28 mouse cellular contexts compared by ENCODE assay signal in the genomic region with DNA sequence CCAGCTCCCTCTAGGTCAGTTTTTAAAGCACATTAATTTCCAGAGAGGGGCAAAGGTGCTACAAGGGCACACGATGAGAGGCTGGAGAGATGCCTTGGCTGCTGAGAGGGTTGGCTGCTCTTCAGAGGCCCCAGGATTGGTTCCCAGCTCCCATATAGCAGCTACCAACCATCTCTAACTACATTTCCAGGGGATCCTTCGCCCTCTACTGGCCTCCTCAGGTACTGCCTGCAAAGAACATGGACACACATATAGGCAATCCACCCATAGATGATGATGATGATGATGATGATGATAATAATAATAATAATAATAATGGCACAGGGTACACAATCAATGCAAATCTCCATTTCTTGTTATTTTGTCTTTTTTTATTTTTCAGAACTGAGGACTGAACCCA. TPM values are rescaled to one million over a fixed set of nuclear protein-coding genes. Genes with fewer than 3 reads are reported as not detected.
DNase-seq lines count a peak whose midpoint lies in the region; ATAC-seq and TF ChIP-seq lines count a peak whose summit lies in the region.
"Had no signal": no experiment of that assay in that cellular context is flagged by ENCODE, and none has a peak within 500 bp of the region (broad histone marks: within the 10 kb centered on the region; RNA-seq: fewer than 3 reads in every experiment).

No protein-coding gene starts in this region.

- no peaks in the 10 kb centered on the region for H3K27me3 ChIP-seq in intestine, postnatal 0 days (replicated peaks; ENCODE audit: control insufficient read depth, insufficient read depth, low read length)
- H3K27me3 ChIP-seq in intestine, embryonic 15.5 days (replicated peaks) = no peaks in the 10 kb centered on the region
- no peaks in the 10 kb centered on the region for H3K27me3 ChIP-seq in midbrain, postnatal 0 days (ENCODE audit: insufficient read depth, low read length)
- no peaks in the 10 kb centered on the region for H3K27me3 ChIP-seq in midbrain, embryonic 10.5 days (ENCODE audit: low read depth, poor library complexity, severe bottlenecking)
- H3K27me3 ChIP-seq in G1E (ENCODE audit: insufficient read depth, low read length) = peaks cover 8% of the 10 kb centered on the region
- no peaks in the 10 kb centered on the region for H3K27me3 ChIP-seq in small intestine, adult 2 months (ENCODE audit: control insufficient read depth, insufficient read depth, low read length)
- H3K27me3 ChIP-seq: embryonic facial prominence, embryonic 15.5 days; heart, embryonic 15.5 days; neural tube, embryonic 12.5 days had no signal

- no peaks in the 10 kb centered on the region for H3K9me3 ChIP-seq in intestine, postnatal 0 days (ENCODE audit: control insufficient read depth)
- H3K9me3 ChIP-seq in intestine, embryonic 15.5 days = no peaks in the 10 kb centered on the region
- H3K9me3 ChIP-seq in midbrain, postnatal 0 days (ENCODE audit: low read length) = no peaks in the 10 kb centered on the region
- H3K9me3 ChIP-seq in midbrain, embryonic 10.5 days (replicated peaks) = peaks cover 6% of the 10 kb centered on the region
- peaks cover 4% of the 10 kb centered on the region for H3K9me3 ChIP-seq in G1E (replicated peaks)
- H3K9me3 ChIP-seq: heart, embryonic 15.5 days had no signal

- no peaks in the 10 kb centered on the region for H3K36me3 ChIP-seq in intestine, postnatal 0 days (ENCODE audit: control insufficient read depth, insufficient read depth)
- H3K36me3 ChIP-seq in intestine, embryonic 15.5 days = no peaks in the 10 kb centered on the region
- no peaks in the 10 kb centered on the region for H3K36me3 ChIP-seq in midbrain, postnatal 0 days (ENCODE audit: insufficient read depth, low read length)
- no peaks in the 10 kb centered on the region for H3K36me3 ChIP-seq in midbrain, embryonic 10.5 days
- H3K36me3 ChIP-seq in G1E (replicated peaks) = no peaks in the 10 kb centered on the region
- H3K36me3 ChIP-seq in small intestine, adult 2 months (ENCODE audit: control insufficient read depth, insufficient read depth, low read length) = no peaks in the 10 kb centered on the region
- H3K36me3 ChIP-seq: embryonic facial prominence, embryonic 15.5 days; heart, embryonic 15.5 days; hindbrain, embryonic 12.5 days; neural tube, embryonic 12.5 days had no signal

- no peak for ATAC-seq in intestine, postnatal 0 days
- no peak for ATAC-seq in intestine, embryonic 15.5 days
- ATAC-seq in midbrain, postnatal 0 days (ENCODE audit: low FRiP score) = no peak
- no peak for ATAC-seq in G1E (ENCODE audit: extremely low read depth, insufficient number of reproducible peaks, low FRiP score, poor library complexity, severe bottlenecking)
- ATAC-seq: activated CD4-positive, CD25-positive, alpha-beta regulatory T cell, adult 4 months had no signal

- no peak overlapping the region for H3K4me3 ChIP-seq in intestine, postnatal 0 days (ENCODE audit: low read depth, low read length)
- no peak overlapping the region for H3K4me3 ChIP-seq in intestine, embryonic 15.5 days (replicated peaks)
- no peak overlapping the region for H3K4me3 ChIP-seq in midbrain, postnatal 0 days (ENCODE audit: low read depth, low read length)
- no peak overlapping the region for H3K4me3 ChIP-seq in midbrain, embryonic 10.5 days
- H3K4me3 ChIP-seq in G1E (ENCODE audit: low read depth, low read length) = no peak overlapping the region
- no peak overlapping the region for H3K4me3 ChIP-seq in small intestine, adult 2 months (ENCODE audit: low read depth, low read length)
- H3K4me3 ChIP-seq: embryonic facial prominence, embryonic 15.5 days; forebrain, embryonic 10.5 days; heart, embryonic 15.5 days; hindbrain, embryonic 12.5 days; neural tube, embryonic 12.5 days had no signal

- H3K4me1 ChIP-seq in intestine, postnatal 0 days (replicated peaks; ENCODE audit: control insufficient read depth, insufficient read depth, low read length) = peaks cover 6% of the 10 kb centered on the region
- peaks cover 10% of the 10 kb centered on the region for H3K4me1 ChIP-seq in intestine, embryonic 15.5 days (replicated peaks)
- H3K4me1 ChIP-seq in midbrain, postnatal 0 days (ENCODE audit: insufficient read depth, low read length) = peaks cover 3% of the 10 kb centered on the region; the same call in 1 of the 2 replicates
- peaks cover 12% of the 10 kb centered on the region for H3K4me1 ChIP-seq in midbrain, embryonic 10.5 days
- H3K4me1 ChIP-seq in G1E (ENCODE audit: insufficient read depth, low read depth, low read length) = no peaks in the 10 kb centered on the region
- H3K4me1 ChIP-seq in small intestine, adult 2 months (ENCODE audit: control insufficient read depth, insufficient read depth, insufficient read length, low read length) = no peaks in the 10 kb centered on the region; the same call in 1 of the 2 replicates

- DNase-seq in midbrain, postnatal 0 days (ENCODE audit: low spot score) = no peak
- DNase-seq in midbrain, embryonic 10.5 days (ENCODE audit: low spot score) = no peak
- DNase-seq in G1E (ENCODE audit: low spot score) = no peak
- DNase-seq in heart, postnatal 4 days = no peak
- no peak for DNase-seq in left cerebral cortex, postnatal 4 days
- DNase-seq: adrenal gland, postnatal 10 days; cerebellum, adult 11-12 months; cerebellum, postnatal 25 days; embryo, embryonic 11 days; gastrocnemius, postnatal 10 days; heart, adult 18-20 months; lung, adult 18-20 months; thymus, postnatal 36 days had no signal

- peak; percentile 41 for TF ChIP-seq CTCF in intestine, postnatal 0 days (IDR thresholded peaks at IDR 0.05; ENCODE audit: low read depth)
- TF ChIP-seq CTCF in midbrain, postnatal 0 days (IDR thresholded peaks at IDR 0.05) = peak; percentile 24
- peak; percentile 50 for TF ChIP-seq CTCF in G1E (IDR thresholded peaks at IDR 0.05; ENCODE audit: low read depth, low read length)
- TF ChIP-seq CTCF in small intestine, adult 2 months (IDR thresholded peaks at IDR 0.05; ENCODE audit: extremely low read depth, insufficient read length, insufficient replicate concordance, low read depth, low read length) = 0 out of 2 replicates have a peak, but pooled peaks have one; percentile 9

- H3K4me2 ChIP-seq in intestine, postnatal 0 days (replicated peaks; ENCODE audit: low read depth) = no peak overlapping the region
- no peak overlapping the region for H3K4me2 ChIP-seq in intestine, embryonic 15.5 days (replicated peaks)
- H3K4me2 ChIP-seq in midbrain, postnatal 0 days (ENCODE audit: low read depth, low read length, poor library complexity, severe bottlenecking) = no peak overlapping the region
- H3K4me2 ChIP-seq: embryonic facial prominence, embryonic 15.5 days; heart, embryonic 15.5 days; hindbrain, embryonic 12.5 days; midbrain, embryonic 11.5 days; neural tube, embryonic 12.5 days had no signal

- TF ChIP-seq POLR2A in small intestine, adult 2 months (IDR thresholded peaks at IDR 0.05; ENCODE audit: low read depth, low read length) = no peak

- no peak overlapping the region for H3K9ac ChIP-seq in intestine, postnatal 0 days (ENCODE audit: low read depth, low read length)
- no peak overlapping the region for H3K9ac ChIP-seq in intestine, embryonic 15.5 days
- no peak overlapping the region for H3K9ac ChIP-seq in midbrain, postnatal 0 days (replicated peaks; ENCODE audit: low read length, poor library complexity, severe bottlenecking)
- H3K9ac ChIP-seq: embryonic facial prominence, embryonic 15.5 days; heart, embryonic 15.5 days; hindbrain, embryonic 12.5 days; neural tube, embryonic 12.5 days had no signal

- WGBS in intestine, postnatal 0 days = 62% methylated on average over 2 of the region's 2 CpGs
- 66% methylated on average over 2 of the region's 2 CpGs for WGBS in intestine, embryonic 15.5 days
- 61% methylated on average over 2 of the region's 2 CpGs for WGBS in midbrain, postnatal 0 days
- WGBS in midbrain, embryonic 10.5 days = 70% methylated on average over 2 of the region's 2 CpGs
- 62% methylated on average over 2 of the region's 2 CpGs for WGBS in small intestine, adult 2 months

- no peak overlapping the region for H3K27ac ChIP-seq in intestine, postnatal 0 days (ENCODE audit: low read depth, low read length)
- H3K27ac ChIP-seq in intestine, embryonic 15.5 days = no peak overlapping the region
- H3K27ac ChIP-seq in midbrain, postnatal 0 days (ENCODE audit: low read depth, low read length) = no peak overlapping the region
- H3K27ac ChIP-seq in midbrain, embryonic 10.5 days (replicated peaks) = no peak overlapping the region
- H3K27ac ChIP-seq in small intestine, adult 2 months (ENCODE audit: insufficient read depth, low read depth, low read length) = no peak overlapping the region
- H3K27ac ChIP-seq: embryonic facial prominence, embryonic 15.5 days; forebrain, embryonic 10.5 days; heart, embryonic 15.5 days; hindbrain, embryonic 12.5 days; macrophage; neural tube, embryonic 12.5 days had no signal

- intact Hi-C loops in left cerebral cortex, postnatal 4 days (cut with DNase I) = no loop called here

RNA-seq across cellular contexts. Expression of a gene that starts 15.3 kb away (rescaled TPM):
- 6.0 and 6.2 TPM in 2 replicates for polyA plus RNA-seq in intestine, postnatal 0 days (2015; fragmentation: Nextera tagmentation; extraction: Ambion mirVana)
- polyA plus RNA-seq in intestine, embryonic 15.5 days (2015; fragmentation: Nextera tagmentation; extraction: Ambion mirVana) = 15.6 and 15.9 TPM in 2 replicates
- total RNA-seq in midbrain, postnatal 0 days (2014; rRNA removed) = 16.8 and 17.3 TPM in 2 replicates
- 3.9 and 4.5 TPM in 2 replicates for polyA plus RNA-seq in midbrain, postnatal 0 days (2015; fragmentation: Nextera tagmentation; extraction: Ambion mirVana)
- polyA plus RNA-seq in midbrain, embryonic 10.5 days (2016; fragmentation: Nextera tagmentation; extraction: Ambion mirVana) = 26.5 and 27.9 TPM in 2 replicates
- total RNA-seq in G1E (2014; fragmentation: Nextera tagmentation) = not detected in 2 replicates
- total RNA-seq in G1E (2017) = 0.06 TPM in 1 of 2 replicates, not detected in the other
- 0.02 TPM in 1 of 2 replicates, not detected in the other for polyA plus RNA-seq in G1E (2012)
- 9.0 and 12.4 TPM in 2 replicates for polyA plus RNA-seq in small intestine, adult 2 months (2012; rRNA removed)
- total RNA-seq in heart, postnatal 4 days (2021) = 10 to 100 TPM; 21.9 TPM
- 1 to 10 TPM; 6.8 to 7.4 TPM for total RNA-seq in left cerebral cortex, postnatal 4 days (2021)
- total RNA-seq: monocyte, adult 5-6 weeks had no signal
- polyA plus RNA-seq: activated CD4-positive, CD25-positive, alpha-beta regulatory T cell, adult 4 months; macrophage had no signal

RNA-seq across cellular contexts. Expression of a gene that starts 40.2 kb away (rescaled TPM):
- 11.2 and 12.7 TPM in 2 replicates for polyA plus RNA-seq in intestine, postnatal 0 days (2015; fragmentation: Nextera tagmentation; extraction: Ambion mirVana)
- 12.0 and 14.5 TPM in 2 replicates for polyA plus RNA-seq in intestine, embryonic 15.5 days (2015; fragmentation: Nextera tagmentation; extraction: Ambion mirVana)
- 1.1 and 3.5 TPM in 2 replicates for total RNA-seq in midbrain, postnatal 0 days (2014; rRNA removed)
- polyA plus RNA-seq in midbrain, postnatal 0 days (2015; fragmentation: Nextera tagmentation; extraction: Ambion mirVana) = 4.6 and 5.8 TPM in 2 replicates
- polyA plus RNA-seq in midbrain, embryonic 10.5 days (2016; fragmentation: Nextera tagmentation; extraction: Ambion mirVana) = 11.1 and 12.6 TPM in 2 replicates
- total RNA-seq in G1E (2014; fragmentation: Nextera tagmentation) (not detected in 2 replicates), G1E (2017) (not detected in 2 replicates)
- not detected in 2 replicates for polyA plus RNA-seq in G1E (2012)
- 0.42 and 0.51 TPM in 2 replicates for polyA plus RNA-seq in small intestine, adult 2 months (2012; rRNA removed)
- total RNA-seq in heart, postnatal 4 days (2021) = 1 to 10 TPM; 4.4 to 5.3 TPM
- total RNA-seq in left cerebral cortex, postnatal 4 days (2021) = 1 to 10 TPM; 2.0 to 2.2 TPM
- total RNA-seq: monocyte, adult 5-6 weeks had no signal
- polyA plus RNA-seq: activated CD4-positive, CD25-positive, alpha-beta regulatory T cell, adult 4 months; macrophage had no signal

RNA-seq across cellular contexts. Expression of a gene that starts 44.1 kb away (rescaled TPM):
- polyA plus RNA-seq in intestine, postnatal 0 days (2015; fragmentation: Nextera tagmentation; extraction: Ambion mirVana) = 0.09 and 0.14 TPM in 2 replicates
- polyA plus RNA-seq in intestine, embryonic 15.5 days (2015; fragmentation: Nextera tagmentation; extraction: Ambion mirVana) = 0.30 and 0.44 TPM in 2 replicates
- total RNA-seq in midbrain, postnatal 0 days (2014; rRNA removed) = not detected in 2 replicates
- 0.21 and 0.23 TPM in 2 replicates for polyA plus RNA-seq in midbrain, postnatal 0 days (2015; fragmentation: Nextera tagmentation; extraction: Ambion mirVana)
- 0.16 and 0.41 TPM in 2 replicates for polyA plus RNA-seq in midbrain, embryonic 10.5 days (2016; fragmentation: Nextera tagmentation; extraction: Ambion mirVana)
- not detected in 2 replicates for total RNA-seq in G1E (2014; fragmentation: Nextera tagmentation)
- total RNA-seq in G1E (2017) = 0.05 TPM in 1 of 2 replicates, not detected in the other
- polyA plus RNA-seq in G1E (2012) = not detected in 2 replicates
- polyA plus RNA-seq in small intestine, adult 2 months (2012; rRNA removed) = not detected in 2 replicates
- total RNA-seq in heart, postnatal 4 days (2021) = under 1 TPM; 0.09 to 0.33 TPM
- not detected for total RNA-seq in left cerebral cortex, postnatal 4 days (2021)
- total RNA-seq: adrenal gland, postnatal 10 days; gastrocnemius, postnatal 10 days; heart, adult 18-20 months; layer of hippocampus, postnatal 14 days; left cerebral cortex, postnatal 10 days; monocyte, adult 5-6 weeks had no signal
- polyA plus RNA-seq: activated CD4-positive, CD25-positive, alpha-beta regulatory T cell, adult 4 months; large intestine, adult 2 months; macrophage had no signal
